Comparison of ENCODE assay signal across 7 mouse cellular contexts in the genomic region with DNA sequence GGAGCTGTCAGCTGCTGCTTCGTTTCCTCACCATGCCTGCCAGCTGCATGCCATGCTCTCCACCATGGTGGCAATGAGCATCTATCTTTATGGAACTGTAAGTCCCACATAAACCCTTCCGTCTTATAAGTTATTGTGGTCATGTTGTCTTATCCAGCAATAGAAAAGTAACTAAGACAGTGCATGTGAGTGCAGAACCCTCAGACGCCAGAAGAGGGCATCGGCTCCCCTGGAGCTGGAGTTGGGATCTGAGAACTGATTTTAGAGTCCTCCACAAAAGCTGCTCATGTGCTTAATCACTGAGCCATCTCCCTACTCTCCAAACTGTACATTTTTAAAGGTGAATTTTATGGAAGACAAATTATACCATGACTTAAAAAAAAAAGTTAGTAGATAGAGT. TPM values are rescaled to one million over a fixed set of nuclear protein-coding genes. Genes with fewer than 3 reads are reported as not detected.
DNase-seq lines count a peak whose midpoint lies in the region; ATAC-seq and TF ChIP-seq lines count a peak whose summit lies in the region.

No protein-coding gene starts in this region.

- peak; percentile 82 for TF ChIP-seq CTCF in Patski (IDR thresholded peaks at IDR 0.05)

- intact Hi-C loops in heart, postnatal 14 days (cut with DNase I) = loop anchor here (1.0 to 5.0 kb wide), 2 partner anchors 41 to 105 kb away; no protein-coding TSS in a partner anchor

- H3K9ac ChIP-seq in hindbrain, embryonic 12.5 days = no peak overlapping the region

- H3K36me3 ChIP-seq in hindbrain, embryonic 12.5 days = no peaks in the 10 kb centered on the region

- H3K4me2 ChIP-seq in hindbrain, embryonic 12.5 days (replicated peaks) = no peak overlapping the region

- CTCF ChIA-PET in Patski (lab: Charles Lee) = interaction anchor here (0.6 to 4.6 kb wide), 9 partner anchors 9 to 147 kb away, joined by 3 to 20 read pairs (median 5); no protein-coding TSS in a partner anchor

- in situ Hi-C loops in Patski (cut with MboI; ENCODE audit: low pct_unique_long_range_greater_than_20kb) = loop anchor here (10.0 kb wide), 1 partner anchor 258 kb away; a partner anchor contains a TSS

- WGBS in hindbrain, embryonic 12.5 days = 61% methylated on average over 4 of the region's 4 CpGs

- no peak for ATAC-seq in Patski
- no peak for ATAC-seq in hindbrain, embryonic 12.5 days (ENCODE audit: low FRiP score)

- no peaks in the 10 kb centered on the region for H3K4me1 ChIP-seq in hindbrain, embryonic 12.5 days

- no peak overlapping the region for H3K4me3 ChIP-seq in hindbrain, embryonic 12.5 days

- peak; percentile 14 for DNase-seq in layer of hippocampus, adult 11-12 months (ENCODE audit: low spot score)
- DNase-seq in layer of hippocampus, adult 8-10 months (ENCODE audit: low spot score in 2 of 2) = no peak
- peak; percentile 43 to 64 for DNase-seq in CD8-positive naive resting alpha-beta T cell, adult 2 months (ENCODE audit: low read depth in 2 of 2, low spot score in 2 of 2)
- no peak for DNase-seq in Patski (ENCODE audit: low read depth, low spot score)
- peak; percentile 57 to 66 for DNase-seq in heart, postnatal 14 days
- peak; percentile 59 to 84 for DNase-seq in spleen, postnatal 4 days (ENCODE audit: low spot score in 2 of 2)

- no peaks in the 10 kb centered on the region for H3K9me3 ChIP-seq in hindbrain, embryonic 12.5 days (replicated peaks)

- H3K27me3 ChIP-seq in Patski = peaks cover 56% of the 10 kb centered on the region
- H3K27me3 ChIP-seq in hindbrain, embryonic 12.5 days = 0 out of 2 replicates have a peak, but pooled peaks cover 2% of the 10 kb centered on the region

- POLR2A ChIA-PET in Patski (lab: Charles Lee) = no interaction called here

- H3K27ac ChIP-seq in hindbrain, embryonic 12.5 days = no peak overlapping the region

RNA-seq across cellular contexts. Expression of a gene that starts 14.1 kb away (rescaled TPM):
- 1 to 10 TPM; 2.9 to 5.3 (median 3.6) TPM for total RNA-seq in layer of hippocampus, adult 8-10 months (2022)
- polyA plus RNA-seq in Patski (2021) = 0.03 TPM
- total RNA-seq in heart, postnatal 14 days (2021) = 10 to 100 TPM; 18.1 TPM
- polyA plus RNA-seq in hindbrain, embryonic 12.5 days (2016; fragmentation: Nextera tagmentation; extraction: Ambion mirVana) = 3.4 and 4.4 TPM in 2 replicates

RNA-seq across cellular contexts. Expression of a gene that starts 43.6 kb away (rescaled TPM):
- total RNA-seq in layer of hippocampus, adult 8-10 months (2022) = 10 to 100 TPM; 87.9 to 97.5 (median 92.1) TPM
- 147 TPM for polyA plus RNA-seq in Patski (2021)
- 10 to 100 TPM; 28.0 to 28.6 TPM for total RNA-seq in heart, postnatal 14 days (2021)
- 19.2 and 19.9 TPM in 2 replicates for polyA plus RNA-seq in hindbrain, embryonic 12.5 days (2016; fragmentation: Nextera tagmentation; extraction: Ambion mirVana)

RNA-seq across cellular contexts. Expression of a gene that starts 52.6 kb away (rescaled TPM):
- 10 to 100 TPM; 27.6 to 32.5 (median 30.3) TPM for total RNA-seq in layer of hippocampus, adult 8-10 months (2022)
- 1.5 TPM for polyA plus RNA-seq in Patski (2021)
- under 1 TPM; 0.20 to 0.29 TPM for total RNA-seq in heart, postnatal 14 days (2021)
- polyA plus RNA-seq in hindbrain, embryonic 12.5 days (2016; fragmentation: Nextera tagmentation; extraction: Ambion mirVana) = 26.7 and 26.8 TPM in 2 replicates

Comparison
In these comparisons a context has a peak if more than half of its experiments do, and no peak if none do; other contexts are left out.
1. DNase-seq: peak in layer of hippocampus, adult 11-12 months (single experiment), CD8-positive naive resting alpha-beta T cell, adult 2 months (2 of 2), heart, postnatal 14 days (2 of 2) and spleen, postnatal 4 days (2 of 2); none in layer of hippocampus, adult 8-10 months (0 of 2) and Patski (single experiment).
2. RNA of a gene that starts 52.6 kb away (total RNA-seq): 27.6 to 32.5 TPM in layer of hippocampus, adult 8-10 months; 0.20 to 0.29 TPM in heart, postnatal 14 days; every median in the first group is over 10 times any median in the second.